In the genomic region with DNA sequence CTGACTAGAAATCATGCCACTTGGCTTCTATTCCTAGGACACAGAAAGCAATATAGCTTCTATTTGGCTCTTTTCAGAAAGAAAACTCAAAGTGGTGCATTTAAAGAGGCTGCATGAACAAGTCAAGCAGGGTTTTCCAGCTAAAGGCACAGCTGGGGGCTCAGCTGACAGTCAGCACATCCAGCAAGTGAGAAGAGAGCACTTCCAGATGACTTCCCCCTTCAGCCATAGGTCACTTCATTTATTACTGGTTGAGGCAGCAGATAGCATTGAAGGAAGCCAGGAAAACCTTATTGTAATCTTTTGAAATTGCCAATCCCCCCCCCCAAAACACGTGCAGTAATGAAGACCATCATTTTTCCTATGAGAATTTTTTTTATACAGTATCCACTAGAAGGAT, we compare ENCODE assay signal across 18 mouse cellular contexts.
DNase-seq lines count a peak whose midpoint lies in the region; ATAC-seq and TF ChIP-seq lines count a peak whose summit lies in the region.
"Had no signal": no experiment of that assay in that cellular context is flagged by ENCODE, and none has a peak within 500 bp of the region (broad histone marks: within the 10 kb centered on the region; RNA-seq: fewer than 3 reads in every experiment).

No protein-coding gene starts in this region.

- 17% methylated on average over 1 of the region's 1 CpGs for WGBS in lung, embryonic 14.5 days
- 62% methylated on average over 1 of the region's 1 CpGs for WGBS in midbrain, embryonic 11.5 days
- 54% methylated on average over 1 of the region's 1 CpGs for WGBS in midbrain, embryonic 16.5 days

- H3K27ac ChIP-seq in lung, embryonic 14.5 days (ENCODE audit: low read depth) = no peak overlapping the region
- no peak overlapping the region for H3K27ac ChIP-seq in midbrain, embryonic 11.5 days (ENCODE audit: low read depth, low read length)
- no peak overlapping the region for H3K27ac ChIP-seq in midbrain, embryonic 16.5 days (ENCODE audit: low read length)
- H3K27ac ChIP-seq: embryonic facial prominence, embryonic 10.5 days; embryonic facial prominence, embryonic 12.5 days; forebrain, embryonic 13.5 days; forebrain, embryonic 15.5 days had no signal

- H3K4me2 ChIP-seq in lung, embryonic 14.5 days = no peak overlapping the region
- H3K4me2 ChIP-seq in midbrain, embryonic 11.5 days = no peak overlapping the region
- H3K4me2 ChIP-seq in midbrain, embryonic 16.5 days (ENCODE audit: low read length) = no peak overlapping the region
- H3K4me2 ChIP-seq: embryonic facial prominence, embryonic 12.5 days; forebrain, embryonic 13.5 days; forebrain, embryonic 15.5 days had no signal

- no peak for TF ChIP-seq CTCF in lung, embryonic 14.5 days (IDR thresholded peaks at IDR 0.05; ENCODE audit: low read depth)

- peak; percentile 58; the same call in 1 of the 2 replicates for ATAC-seq in lung, embryonic 14.5 days (ENCODE audit: insufficient read depth)
- no peak for ATAC-seq in midbrain, embryonic 11.5 days (ENCODE audit: low FRiP score)
- no peak for ATAC-seq in midbrain, embryonic 16.5 days
- ATAC-seq: forebrain, embryonic 13.5 days; forebrain, embryonic 15.5 days had no signal

- no peaks in the 10 kb centered on the region for H3K4me1 ChIP-seq in lung, embryonic 14.5 days (ENCODE audit: insufficient read depth)
- no peaks in the 10 kb centered on the region for H3K4me1 ChIP-seq in midbrain, embryonic 11.5 days (ENCODE audit: control insufficient read depth, insufficient read depth, low read length)
- H3K4me1 ChIP-seq in midbrain, embryonic 16.5 days (ENCODE audit: control insufficient read depth, insufficient read depth, low read length) = no peaks in the 10 kb centered on the region; the same call in 1 of the 2 replicates
- H3K4me1 ChIP-seq: embryonic facial prominence, embryonic 10.5 days; embryonic facial prominence, embryonic 12.5 days; forebrain, embryonic 13.5 days; forebrain, embryonic 15.5 days had no signal

- no peak overlapping the region for H3K9ac ChIP-seq in lung, embryonic 14.5 days
- no peak overlapping the region for H3K9ac ChIP-seq in midbrain, embryonic 11.5 days (ENCODE audit: low read length)
- no peak overlapping the region for H3K9ac ChIP-seq in midbrain, embryonic 16.5 days (ENCODE audit: low read depth, low read length)
- H3K9ac ChIP-seq: embryonic facial prominence, embryonic 12.5 days; forebrain, embryonic 13.5 days; forebrain, embryonic 15.5 days had no signal

- no peaks in the 10 kb centered on the region for H3K27me3 ChIP-seq in lung, embryonic 14.5 days (ENCODE audit: insufficient read depth, low read length)
- H3K27me3 ChIP-seq in midbrain, embryonic 11.5 days (ENCODE audit: control insufficient read depth, insufficient read depth, low read length) = no peaks in the 10 kb centered on the region
- H3K27me3 ChIP-seq in midbrain, embryonic 16.5 days (ENCODE audit: control insufficient read depth, insufficient read depth, low read depth, low read length) = no peaks in the 10 kb centered on the region
- H3K27me3 ChIP-seq: embryonic facial prominence, embryonic 12.5 days; forebrain, embryonic 13.5 days; forebrain, embryonic 15.5 days had no signal

- H3K36me3 ChIP-seq in lung, embryonic 14.5 days (ENCODE audit: insufficient read depth) = no peaks in the 10 kb centered on the region
- H3K36me3 ChIP-seq in midbrain, embryonic 11.5 days (ENCODE audit: control insufficient read depth, insufficient read depth, low read length) = no peaks in the 10 kb centered on the region
- H3K36me3 ChIP-seq in midbrain, embryonic 16.5 days (ENCODE audit: control insufficient read depth, insufficient read depth, low read length) = no peaks in the 10 kb centered on the region
- H3K36me3 ChIP-seq: embryonic facial prominence, embryonic 10.5 days; embryonic facial prominence, embryonic 12.5 days; forebrain, embryonic 15.5 days had no signal

- no peak overlapping the region for H3K4me3 ChIP-seq in lung, embryonic 14.5 days (ENCODE audit: low read depth, low read length)
- no peak overlapping the region for H3K4me3 ChIP-seq in midbrain, embryonic 11.5 days (ENCODE audit: low read depth, low read length)
- no peak overlapping the region for H3K4me3 ChIP-seq in midbrain, embryonic 16.5 days (ENCODE audit: low read depth, low read length)
- H3K4me3 ChIP-seq: embryonic facial prominence, embryonic 10.5 days; embryonic facial prominence, embryonic 12.5 days; forebrain, embryonic 13.5 days; forebrain, embryonic 15.5 days had no signal

- DNase-seq in lung, embryonic 14.5 days = peak; percentile 55
- no peak for DNase-seq in lung, postnatal 4 days
- DNase-seq in midbrain, embryonic 11.5 days (ENCODE audit: low spot score, missing footprints) = peak; percentile 65
- DNase-seq in retina, postnatal 1 day = peak; percentile 30
- no peak for DNase-seq in adrenal gland, postnatal 25 days
- DNase-seq: adrenal gland, adult 2 months; adrenal gland, postnatal 10 days; adrenal gland, postnatal 36 days; cerebellum, adult 11-12 months; cerebellum, adult 2 months; cerebellum, adult 9-10 months; cerebellum, postnatal 10 days; cerebellum, postnatal 25 days had no signal

- no peaks in the 10 kb centered on the region for H3K9me3 ChIP-seq in lung, embryonic 14.5 days (ENCODE audit: low read depth, low read length)
- H3K9me3 ChIP-seq in midbrain, embryonic 11.5 days (ENCODE audit: control insufficient read depth, low read length) = no peaks in the 10 kb centered on the region
- H3K9me3 ChIP-seq in midbrain, embryonic 16.5 days (replicated peaks; ENCODE audit: control insufficient read depth, low read length, poor library complexity, severe bottlenecking) = no peaks in the 10 kb centered on the region
- H3K9me3 ChIP-seq: embryonic facial prominence, embryonic 10.5 days; embryonic facial prominence, embryonic 12.5 days; forebrain, embryonic 13.5 days; forebrain, embryonic 15.5 days had no signal

Comparison
In these comparisons a context has a peak if more than half of its experiments do, and no peak if none do; other contexts are left out.
1. DNase-seq: peak in lung, embryonic 14.5 days (single experiment), midbrain, embryonic 11.5 days (single experiment) and retina, postnatal 1 day (single experiment); none in lung, postnatal 4 days (0 of 2) and adrenal gland, postnatal 25 days (single experiment).